Comparison of ENCODE assay signal across 27 mouse cellular contexts in the genomic region with DNA sequence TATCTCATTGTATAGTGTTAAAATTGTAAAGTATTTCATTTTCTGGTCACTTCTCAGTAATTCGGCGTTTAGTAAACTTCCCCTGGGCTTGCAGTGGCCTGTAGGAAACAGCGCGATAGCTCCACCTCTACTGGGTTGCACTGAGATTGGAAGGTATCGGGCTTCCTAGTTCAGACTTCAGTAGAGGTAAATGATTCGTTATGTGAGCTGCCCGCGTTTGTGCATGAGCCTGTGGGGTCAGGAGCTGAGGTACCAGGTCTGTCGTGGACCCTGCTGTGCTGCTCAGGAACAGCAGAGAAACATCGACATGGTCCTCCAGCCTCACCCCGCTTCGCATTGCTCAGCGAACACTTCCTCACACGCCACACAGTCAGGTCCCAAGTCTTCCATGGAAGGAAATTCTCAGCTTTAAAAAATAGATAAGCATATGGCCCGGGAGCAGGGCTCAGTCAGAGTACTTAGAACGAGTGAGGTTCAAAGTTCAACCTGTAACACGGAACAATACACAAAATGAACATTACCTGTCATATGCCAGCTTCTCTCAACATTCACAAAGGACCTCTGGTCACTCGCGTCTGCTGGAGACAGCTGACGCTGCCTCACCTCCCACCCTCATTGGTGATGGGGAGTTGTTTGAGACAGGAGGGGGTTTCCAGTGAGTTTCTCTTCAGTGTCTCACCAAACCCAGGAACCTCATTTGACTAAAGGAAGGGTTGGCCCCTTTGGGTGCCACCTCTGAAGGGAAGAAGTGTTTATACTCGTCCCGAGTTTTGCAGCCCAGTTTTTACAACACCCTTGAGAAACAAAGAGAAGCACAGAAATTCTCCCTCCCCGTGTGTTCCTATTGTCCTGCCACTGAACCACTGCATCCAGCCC. TPM values are rescaled to one million over a fixed set of nuclear protein-coding genes. Genes with fewer than 3 reads are reported as not detected.
A peak's percentile ranks its signal among the peaks of the same experiment; 100 is the strongest.
DNase-seq lines count a peak whose midpoint lies in the region; ATAC-seq lines count a peak whose summit lies in the region.
"Had no signal": no experiment of that assay in that cellular context is flagged by ENCODE, and none has a peak within 500 bp of the region (broad histone marks: within the 10 kb centered on the region; RNA-seq: fewer than 3 reads in every experiment).

No protein-coding gene starts in this region.

- H3K27me3 ChIP-seq in hindbrain, embryonic 16.5 days (replicated peaks; ENCODE audit: control insufficient read depth, insufficient read depth, low read length): no peaks in the 10 kb centered on the region
- H3K27me3 ChIP-seq: lung, embryonic 15.5 days; midbrain, embryonic 12.5 days had no signal

- H3K9ac ChIP-seq in hindbrain, embryonic 16.5 days (ENCODE audit: low read depth, low read length): no peak overlapping the region
- H3K9ac ChIP-seq: heart, embryonic 12.5 days; kidney, embryonic 15.5 days; liver, embryonic 12.5 days; lung, embryonic 15.5 days; midbrain, embryonic 12.5 days had no signal

- H3K36me3 ChIP-seq in hindbrain, embryonic 16.5 days (ENCODE audit: control insufficient read depth, insufficient read depth, low read length): no peaks in the 10 kb centered on the region
- H3K36me3 ChIP-seq: heart, embryonic 12.5 days; kidney, embryonic 15.5 days; limb, embryonic 10.5 days; liver, embryonic 12.5 days; lung, embryonic 15.5 days; midbrain, embryonic 12.5 days had no signal

- H3K9me3 ChIP-seq in hindbrain, embryonic 16.5 days (ENCODE audit: control insufficient read depth, low read length): no peaks in the 10 kb centered on the region
- H3K9me3 ChIP-seq: heart, embryonic 12.5 days; kidney, embryonic 15.5 days; limb, embryonic 10.5 days; liver, embryonic 12.5 days; lung, embryonic 15.5 days; midbrain, embryonic 12.5 days had no signal

- no peaks in the 10 kb centered on the region for H3K4me1 ChIP-seq in hindbrain, embryonic 16.5 days (ENCODE audit: control insufficient read depth, insufficient read depth, low read depth, low read length)
- H3K4me1 ChIP-seq: heart, embryonic 12.5 days; liver, embryonic 12.5 days; lung, embryonic 15.5 days; midbrain, embryonic 12.5 days had no signal

- H3K4me2 ChIP-seq in hindbrain, embryonic 16.5 days (ENCODE audit: low read length): no peak overlapping the region
- H3K4me2 ChIP-seq: heart, embryonic 12.5 days; kidney, embryonic 15.5 days; liver, embryonic 12.5 days; lung, embryonic 15.5 days; midbrain, embryonic 12.5 days had no signal

- peak; percentile 24 for DNase-seq in adrenal gland, postnatal 14 days
- no peak for DNase-seq in adrenal gland, postnatal 36 days
- peak; percentile 94 for DNase-seq in A20 (ENCODE audit: low read depth, low spot score)
- peak; percentile 70 for DNase-seq in induced T-regulatory cell, adult 2 months (ENCODE audit: low read depth)
- peak; percentile 71 for DNase-seq in spleen, adult 12 weeks (ENCODE audit: low spot score)
- DNase-seq in cerebellum, postnatal 36 days: no peak
- DNase-seq in liver: no peak
- DNase-seq: cerebellum, adult 11 months; heart, postnatal 4 days; retina, postnatal 1 day had no signal

- no peak for ATAC-seq in hindbrain, embryonic 16.5 days
- ATAC-seq: forebrain, embryonic 14.5 days; hindbrain, postnatal 0 days; liver, embryonic 12.5 days had no signal

- 76% methylated on average over 23 of the region's 23 CpGs for WGBS in hindbrain, embryonic 16.5 days

- no peak overlapping the region for H3K4me3 ChIP-seq in hindbrain, embryonic 16.5 days (ENCODE audit: low read length)
- H3K4me3 ChIP-seq: erythroblast, embryonic 14.5 days; heart, embryonic 12.5 days; kidney, embryonic 15.5 days; limb, embryonic 10.5 days; liver, embryonic 12.5 days; lung, embryonic 15.5 days; midbrain, embryonic 12.5 days; myocyte had no signal

- H3K27ac ChIP-seq in hindbrain, embryonic 16.5 days (ENCODE audit: low read depth, low read length): no peak overlapping the region
- H3K27ac ChIP-seq: hindbrain, postnatal 0 days; kidney, embryonic 15.5 days; limb, embryonic 10.5 days; liver, embryonic 12.5 days; lung, embryonic 15.5 days; midbrain, embryonic 12.5 days had no signal

RNA-seq across cellular contexts. Expression of gene H2-Eb1, which starts 4.7 kb away (rescaled TPM):
- total RNA-seq in adrenal gland, postnatal 14 days (2021): 22.8 and 92.3 TPM in 2 replicates
- total RNA-seq in adrenal gland, postnatal 36 days (2021): 10 to 100 TPM; 52.3 to 94.3 TPM
- polyA plus RNA-seq in hindbrain, embryonic 16.5 days (2015; fragmentation: Nextera tagmentation; extraction: Ambion mirVana): 3.5 and 4.3 TPM in 2 replicates
- polyA plus RNA-seq: erythroblast, embryonic 14.5 days; myocyte had no signal

RNA-seq across cellular contexts. Expression of gene H2-Aa, which starts 13.3 kb away (rescaled TPM):
- total RNA-seq in adrenal gland, postnatal 14 days (2021): 21.7 and 108 TPM in 2 replicates
- 10 to 100 TPM; 56.2 to 89.4 TPM for total RNA-seq in adrenal gland, postnatal 36 days (2021)
- 0.59 and 0.80 TPM in 2 replicates for polyA plus RNA-seq in hindbrain, embryonic 16.5 days (2015; fragmentation: Nextera tagmentation; extraction: Ambion mirVana)
- polyA plus RNA-seq: embryonic facial prominence, embryonic 11.5 days; erythroblast, embryonic 14.5 days; limb, embryonic 10.5 days; myocyte had no signal

RNA-seq across cellular contexts. Expression of gene H2-Eb2, which starts 24.5 kb away (rescaled TPM):
- 1.1 TPM in 1 of 2 replicates, not detected in the other for total RNA-seq in adrenal gland, postnatal 14 days (2021)
- not detected for total RNA-seq in adrenal gland, postnatal 36 days (2021)
- polyA plus RNA-seq in hindbrain, embryonic 16.5 days (2015; fragmentation: Nextera tagmentation; extraction: Ambion mirVana): 0.25 and 0.31 TPM in 2 replicates
- total RNA-seq: common myeloid progenitor, adult 5-6 weeks; ES-E14; gastrocnemius, postnatal 4 days; heart, postnatal 4 days; layer of hippocampus, adult 18-20 months; left cerebral cortex, adult 18-20 months had no signal
- polyA plus RNA-seq: embryonic facial prominence, embryonic 11.5 days; erythroblast, embryonic 14.5 days; forebrain, embryonic 14.5 days; heart, embryonic 12.5 days; kidney, embryonic 15.5 days; limb, embryonic 10.5 days; liver, embryonic 12.5 days; midbrain, embryonic 12.5 days; myocyte had no signal

RNA-seq across cellular contexts. Expression of gene H2-Ab1, which starts 43.4 kb away (rescaled TPM):
- total RNA-seq in adrenal gland, postnatal 14 days (2021): 19.8 and 71.0 TPM in 2 replicates
- 10 to 100 TPM; 36.3 to 70.4 TPM for total RNA-seq in adrenal gland, postnatal 36 days (2021)
- polyA plus RNA-seq in hindbrain, embryonic 16.5 days (2015; fragmentation: Nextera tagmentation; extraction: Ambion mirVana): 1.7 and 2.3 TPM in 2 replicates
- polyA plus RNA-seq: myocyte had no signal

RNA-seq across cellular contexts. Expression of gene Btnl2, which starts 53.7 kb away (rescaled TPM):
- total RNA-seq in adrenal gland, postnatal 14 days (2021): 0.26 and 0.64 TPM in 2 replicates
- under 1 TPM; 0.23 to 0.30 TPM for total RNA-seq in adrenal gland, postnatal 36 days (2021)
- polyA plus RNA-seq in hindbrain, embryonic 16.5 days (2015; fragmentation: Nextera tagmentation; extraction: Ambion mirVana): not detected in 2 replicates
- total RNA-seq: common myeloid progenitor, adult 5-6 weeks; ES-E14; hindbrain, postnatal 0 days had no signal
- polyA plus RNA-seq: erythroblast, embryonic 14.5 days; forebrain, embryonic 14.5 days; limb, embryonic 10.5 days; myocyte had no signal

Comparison
In these comparisons a context has a peak if more than half of its experiments do, and no peak if none do; other contexts are left out.
1. DNase-seq: peak in adrenal gland, postnatal 14 days (single experiment), A20 (single experiment), induced T-regulatory cell, adult 2 months (single experiment) and spleen, adult 12 weeks (single experiment); none in adrenal gland, postnatal 36 days (0 of 2), cerebellum, postnatal 36 days (0 of 2) and liver (single experiment).